Mouse (Mus musculus) ES-E14 (cell line): Measurements from ENCODE around the gene Fam120c.

Source experiments
- CHD2 ChIP-seq: IDR thresholded peaks from 2 replicates; pipeline ENCODE4 v1.6.1; 2014; ENCODE audit warnings: mild to moderate bottlenecking, low read depth, low read length, inconsistent platforms
- HCFC1 ChIP-seq: IDR thresholded peaks from 2 replicates; pipeline ENCODE4 v1.6.1; 2012; ENCODE audit warnings: low read length, inconsistent platforms, borderline replicate concordance; ENCODE audit not compliant: insufficient read depth
- ZC3H11A ChIP-seq: IDR thresholded peaks from 2 replicates; pipeline ENCODE4 v1.6.1; 2012; ENCODE audit warnings: low read depth, mild to moderate bottlenecking, inconsistent platforms, low read length, borderline replicate concordance

DNA sequence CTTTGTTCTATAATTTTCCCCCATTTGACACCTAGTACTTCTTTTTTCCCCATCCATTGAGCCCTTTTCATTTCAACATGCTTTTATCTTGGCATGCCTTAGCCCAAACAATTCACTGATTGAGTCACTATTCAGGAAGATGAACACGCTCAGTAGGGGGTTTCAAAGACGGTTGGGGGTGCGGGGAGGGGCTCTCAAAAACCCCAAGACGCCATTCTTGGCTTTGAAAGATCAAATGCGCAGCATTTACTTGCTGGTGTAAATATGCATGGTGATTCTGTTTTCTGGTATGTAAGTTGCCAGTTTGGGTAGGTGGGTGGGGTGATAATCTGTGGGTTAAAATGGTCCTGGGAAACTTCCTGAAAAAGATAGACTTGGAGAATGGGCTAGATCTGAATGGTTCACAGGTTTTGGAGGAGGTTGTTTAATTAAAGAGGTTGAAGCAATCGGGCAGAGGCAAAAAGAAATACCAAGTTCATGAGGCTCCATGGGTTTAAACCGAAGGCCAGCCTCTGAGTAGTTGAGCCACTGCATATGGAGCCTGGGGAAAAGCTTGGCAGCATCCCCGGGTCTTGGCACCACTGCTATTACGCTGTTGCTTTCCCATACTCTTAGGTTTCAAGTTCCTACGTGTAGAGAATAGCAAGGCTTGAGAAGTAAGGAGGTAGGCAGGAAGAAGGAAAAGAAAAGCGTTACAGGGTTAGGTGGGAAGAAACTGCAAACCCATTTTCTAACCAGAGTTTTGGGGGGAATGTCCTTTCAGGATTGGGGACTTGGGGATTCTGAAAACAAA is 1.6 kb downstream of the Fam120c start:
- no peak for TF ChIP-seq ZC3H11A
- no peak for TF ChIP-seq HCFC1
- no peak for TF ChIP-seq CHD2
